Mouse (Mus musculus) limb, embryonic 13.5 days (tissue): Measurements from ENCODE around the gene Gdpd5. TPM values are rescaled to one million over a fixed set of nuclear protein-coding genes. Genes with fewer than 3 reads are reported as not detected.

Experiments
- ATAC-seq: fragments of 200-750 bp; cut with Nextera tagmentation; 2 replicates; pipeline ENCODE4 v1.8.0; 2017; ENCODE audit warnings: low read depth, moderate number of reproducible peaks, moderate TSS enrichment; ENCODE audit not compliant: low FRiP score
- H3K27ac ChIP-seq: fragments of 300-500 bp; sonication (generic); 2 replicates; pipeline ENCODE4 v1.5.1; 2015; ENCODE audit warnings: inconsistent platforms, mild to moderate bottlenecking, moderate library complexity
- H3K27me3 ChIP-seq: fragments of 300-500 bp; sonication (generic); 2 replicates; pipeline ENCODE4 v1.6.1; 2015; ENCODE audit warnings: mild to moderate bottlenecking, inconsistent platforms
- H3K36me3 ChIP-seq: fragments of 300-500 bp; sonication (generic); 2 replicates; pipeline ENCODE4 v1.6.1; 2015; ENCODE audit warnings: inconsistent platforms, mild to moderate bottlenecking, moderate library complexity
- H3K4me1 ChIP-seq: fragments of 300-500 bp; sonication (generic); 2 replicates; pipeline ENCODE4 v1.6.1; 2015; ENCODE audit warnings: inconsistent platforms
- H3K4me2 ChIP-seq: fragments of 300-500 bp; sonication (generic); replicated peaks from 2 replicates; pipeline ENCODE4 v1.6.1; 2015; ENCODE audit warnings: inconsistent platforms, mild to moderate bottlenecking, moderate library complexity
- H3K4me3 ChIP-seq: fragments of 300-500 bp; sonication (generic); 2 replicates; pipeline ENCODE4 v1.5.1; 2015; ENCODE audit warnings: moderate library complexity, mild to moderate bottlenecking, inconsistent platforms
- H3K9ac ChIP-seq: fragments of 300-500 bp; sonication (generic); 2 replicates; pipeline ENCODE4 v1.6.1; 2015; ENCODE audit warnings: mild to moderate bottlenecking, inconsistent platforms
- H3K9me3 ChIP-seq: fragments of 300-500 bp; sonication (generic); 2 replicates; pipeline ENCODE4 v1.6.1; 2016; ENCODE audit warnings: inconsistent platforms
- WGBS: fragments of 180-500 bp; shearing (Covaris S2); methylation state at CpG from one replicate; pipeline ENCODE4 v1.1.7; 2015; 5-methylcytosine and 5-hydroxymethylcytosine counted together
- polyA plus RNA-seq: library from polyadenylated mRNA; unstranded; fragments of >200 nt; fragmentation: Nextera tagmentation; extraction: Ambion mirVana; gene quantifications from 2 replicates; pipeline ENCODE4 v1.2.1, GENCODE M21; 2015

The Gdpd5 gene
- polyA plus RNA-seq, 1 experiment from 2014 or later: 14.5 TPM

DNA sequence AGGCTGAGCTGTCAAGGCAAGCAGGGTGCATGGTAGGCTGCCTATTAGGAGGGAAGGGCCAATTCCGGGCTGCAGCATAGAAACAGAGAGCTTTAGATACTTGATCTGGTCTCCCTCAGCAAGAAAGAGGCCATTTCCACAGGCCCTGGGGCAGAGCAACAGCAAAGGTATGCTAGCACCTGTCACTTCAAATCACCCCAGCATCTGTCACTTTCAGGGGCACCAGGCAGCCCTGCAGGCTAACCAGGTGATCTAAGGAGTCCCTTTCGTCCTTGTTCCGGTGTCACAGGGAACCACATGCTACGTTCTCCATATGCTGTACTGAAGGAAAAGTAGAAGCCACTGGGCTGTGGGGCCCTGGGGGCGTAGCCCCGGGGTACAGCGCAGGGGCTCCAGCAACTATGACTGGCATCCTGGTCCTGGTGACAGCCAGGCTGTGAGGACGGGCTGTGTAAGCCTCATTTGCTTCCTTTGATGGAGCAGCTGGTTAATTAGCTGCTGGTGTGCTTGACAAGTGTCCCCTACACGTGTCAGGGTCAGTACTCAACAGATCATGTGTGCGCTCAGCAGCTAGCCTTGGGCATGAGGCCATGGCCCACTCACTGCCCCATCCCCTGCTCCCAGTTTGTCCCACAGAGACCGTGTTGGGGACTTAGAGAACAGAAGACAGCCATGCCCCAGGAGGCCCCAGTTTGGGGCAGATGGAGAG is 14.8 kb downstream of the Gdpd5 start:
- Histone ChIP-seq H3K4me3 (no peak overlapping the region), H3K27ac (no peak overlapping the region), H3K36me3 (no peaks in the 10 kb centered on the region), H3K4me2 (no peak overlapping the region), H3K27me3 (no peaks in the 10 kb centered on the region), H3K9ac (no peak overlapping the region), H3K9me3 (no peaks in the 10 kb centered on the region), H3K4me1 (peaks cover 35% of the 10 kb centered on the region)
- ATAC-seq: no peak
- 58% methylated on average over 11 of the region's 11 CpGs for WGBS

DNA sequence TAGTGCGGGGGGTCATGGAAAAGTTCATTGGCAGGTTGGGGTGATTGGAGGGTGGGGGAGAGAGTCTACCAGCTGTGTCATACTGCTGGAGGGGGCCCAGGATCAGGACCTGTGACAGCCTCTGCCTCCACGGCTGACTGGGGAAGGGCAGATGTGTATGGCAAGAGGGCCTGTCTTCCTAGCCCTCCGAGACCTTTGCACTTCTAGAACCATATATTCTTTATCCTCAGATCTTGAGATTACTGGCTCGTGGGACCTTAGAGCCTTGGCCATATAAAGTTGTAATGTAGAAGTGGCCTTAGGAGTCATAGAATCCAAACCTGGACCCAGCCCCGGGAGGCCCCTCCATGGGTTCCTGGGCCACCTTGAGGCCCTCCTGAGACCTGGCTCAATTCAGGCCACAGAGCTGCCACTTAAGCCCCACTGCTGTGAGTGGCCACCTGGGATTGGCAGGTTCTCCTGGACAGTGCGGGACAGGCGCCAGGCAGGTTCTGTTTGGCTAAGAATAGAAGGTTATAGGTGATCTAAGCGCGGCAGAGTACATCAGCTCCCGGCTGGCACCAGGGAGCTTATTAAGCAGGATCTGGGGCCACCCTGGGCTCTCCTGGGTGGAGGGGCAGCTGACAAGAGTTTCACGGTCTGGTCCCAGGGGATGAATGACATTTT is 15.9 kb downstream of the Gdpd5 start:
- Histone ChIP-seq H3K4me2 (no peak overlapping the region), H3K27me3 (no peaks in the 10 kb centered on the region), H3K27ac (no peak overlapping the region), H3K4me1 (peaks cover 31% of the 10 kb centered on the region), H3K36me3 (no peaks in the 10 kb centered on the region), H3K9ac (no peak overlapping the region), H3K4me3 (no peak overlapping the region), H3K9me3 (no peaks in the 10 kb centered on the region)
- 76% methylated on average over 11 of the region's 11 CpGs for WGBS
- ATAC-seq: no peak

DNA sequence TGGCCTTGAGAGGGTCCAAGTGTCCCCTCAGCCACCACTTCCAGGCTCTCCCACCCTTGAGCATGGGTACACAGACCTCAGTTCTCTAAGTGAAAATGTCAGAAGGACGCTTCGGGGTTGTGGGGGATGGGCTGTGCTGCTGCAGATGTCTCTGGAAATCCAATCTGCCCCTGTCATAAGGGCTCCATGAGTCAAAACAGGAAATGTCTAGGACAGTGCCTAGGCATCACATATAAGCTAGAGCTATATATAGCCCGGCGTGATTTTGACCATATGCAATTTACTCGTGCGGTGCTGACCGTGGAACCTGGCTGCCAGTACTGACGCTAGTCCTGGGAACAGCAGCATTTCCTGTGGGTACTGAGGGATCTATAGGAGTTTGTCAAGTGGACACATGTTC is 20.2 kb downstream of the Gdpd5 start:
- H3K4me2 ChIP-seq: no peak overlapping the region
- no peak overlapping the region for H3K27ac ChIP-seq
- no peaks in the 10 kb centered on the region for H3K27me3 ChIP-seq
- 0 out of 2 replicates have a peak, but pooled peaks have one; percentile 49 for ATAC-seq
- H3K4me3 ChIP-seq: no peak overlapping the region
- no peak overlapping the region for H3K9ac ChIP-seq
- H3K9me3 ChIP-seq: no peaks in the 10 kb centered on the region
- no peaks in the 10 kb centered on the region for H3K36me3 ChIP-seq
- WGBS: 68% methylated on average over 8 of the region's 8 CpGs
- peaks cover 9% of the 10 kb centered on the region for H3K4me1 ChIP-seq

DNA sequence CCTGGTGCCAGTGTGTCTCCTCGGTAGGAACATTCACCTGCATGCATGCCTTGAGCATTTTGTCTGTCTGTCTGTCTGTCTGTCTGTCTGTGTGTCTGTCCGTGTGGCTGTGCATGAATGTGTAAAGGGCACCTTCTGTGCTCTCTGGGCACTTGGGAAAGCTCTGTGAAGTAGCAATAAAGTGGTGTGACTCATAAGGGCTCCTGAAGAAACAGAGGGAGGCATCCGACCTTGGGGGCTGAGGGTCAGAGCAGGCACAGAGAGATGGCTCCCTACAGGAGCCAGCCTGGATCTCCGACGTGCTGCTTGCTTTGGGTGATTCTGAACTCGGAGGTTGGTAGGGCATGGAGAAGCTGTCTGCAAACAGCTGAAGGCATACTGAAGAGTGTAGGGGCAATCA is 21.3 kb downstream of the Gdpd5 start:
- H3K4me3 ChIP-seq: no peak overlapping the region
- H3K4me1 ChIP-seq: peaks cover 7% of the 10 kb centered on the region
- no peak for ATAC-seq
- no peak overlapping the region for H3K9ac ChIP-seq
- H3K4me2 ChIP-seq: no peak overlapping the region
- H3K9me3 ChIP-seq: no peaks in the 10 kb centered on the region
- 66% methylated on average over 6 of the region's 6 CpGs for WGBS
- no peaks in the 10 kb centered on the region for H3K36me3 ChIP-seq
- H3K27ac ChIP-seq: no peak overlapping the region
- H3K27me3 ChIP-seq: no peaks in the 10 kb centered on the region

DNA sequence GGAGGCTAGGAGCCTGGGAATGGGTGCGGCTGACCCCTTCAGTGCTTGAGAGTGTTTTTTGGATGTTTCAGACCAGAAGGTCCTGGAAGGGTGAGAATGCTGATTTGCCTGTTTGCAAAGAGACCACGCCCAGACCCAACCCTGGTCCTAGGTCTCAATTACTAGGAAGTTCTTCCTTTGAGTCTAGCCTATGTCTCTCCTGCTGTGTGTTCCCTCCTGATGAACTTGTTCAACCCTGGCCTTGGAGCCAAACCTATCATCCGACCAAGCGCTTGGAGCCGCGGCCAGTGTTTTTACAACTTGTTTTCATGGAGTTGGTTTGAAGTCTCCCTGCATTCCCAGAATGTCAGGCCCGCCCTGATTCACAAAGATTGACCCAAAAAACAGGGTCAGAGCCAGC is 22.0 kb downstream of the Gdpd5 start:
- Histone ChIP-seq H3K4me3 (no peak overlapping the region), H3K9me3 (no peaks in the 10 kb centered on the region), H3K27me3 (no peaks in the 10 kb centered on the region), H3K36me3 (no peaks in the 10 kb centered on the region), H3K27ac (no peak overlapping the region), H3K4me2 (no peak overlapping the region), H3K4me1 (peaks cover 7% of the 10 kb centered on the region), H3K9ac (no peak overlapping the region)
- WGBS: 77% methylated on average over 7 of the region's 7 CpGs
- no peak for ATAC-seq

DNA sequence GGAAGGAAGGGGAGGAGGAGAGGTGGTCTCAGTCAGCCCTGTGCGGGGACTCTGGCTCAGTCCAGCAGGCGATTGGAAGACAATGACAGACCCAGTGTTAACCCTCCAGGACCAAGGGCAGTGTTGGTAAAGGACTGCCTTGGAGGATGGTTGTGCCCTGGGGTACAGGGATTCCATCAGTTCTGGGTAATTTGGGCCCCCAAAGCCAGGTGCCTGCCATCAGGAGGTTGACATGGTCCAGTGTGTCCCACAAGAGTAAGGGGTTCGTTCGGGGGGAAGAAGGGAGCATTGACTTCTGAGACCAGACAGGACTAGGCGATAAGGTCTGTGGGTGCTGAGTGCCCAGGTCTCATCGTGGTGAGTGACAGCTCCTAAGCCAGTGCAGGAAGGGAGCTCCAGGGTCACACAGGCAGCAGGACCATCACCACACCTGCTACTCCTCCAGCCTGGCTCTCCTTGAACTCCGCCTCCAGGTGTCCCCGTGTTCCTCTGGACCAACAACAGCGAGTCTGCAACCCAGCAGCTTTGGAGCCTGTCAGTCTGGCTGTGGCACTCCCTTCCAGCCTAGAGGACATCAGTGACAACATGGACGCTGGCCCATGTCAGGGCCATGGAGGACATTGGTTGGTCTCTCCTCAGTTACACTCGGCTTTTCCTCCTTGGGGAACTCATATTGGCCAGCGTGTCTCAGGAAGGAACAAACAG is 23.0 kb downstream of the Gdpd5 start:
- no peaks in the 10 kb centered on the region for H3K36me3 ChIP-seq
- no peak overlapping the region for H3K27ac ChIP-seq
- 73% methylated on average over 12 of the region's 12 CpGs for WGBS
- H3K9ac ChIP-seq: no peak overlapping the region
- H3K4me1 ChIP-seq: peaks cover 7% of the 10 kb centered on the region
- no peak overlapping the region for H3K4me2 ChIP-seq
- no peak for ATAC-seq
- no peaks in the 10 kb centered on the region for H3K9me3 ChIP-seq
- H3K4me3 ChIP-seq: no peak overlapping the region
- H3K27me3 ChIP-seq: no peaks in the 10 kb centered on the region

DNA sequence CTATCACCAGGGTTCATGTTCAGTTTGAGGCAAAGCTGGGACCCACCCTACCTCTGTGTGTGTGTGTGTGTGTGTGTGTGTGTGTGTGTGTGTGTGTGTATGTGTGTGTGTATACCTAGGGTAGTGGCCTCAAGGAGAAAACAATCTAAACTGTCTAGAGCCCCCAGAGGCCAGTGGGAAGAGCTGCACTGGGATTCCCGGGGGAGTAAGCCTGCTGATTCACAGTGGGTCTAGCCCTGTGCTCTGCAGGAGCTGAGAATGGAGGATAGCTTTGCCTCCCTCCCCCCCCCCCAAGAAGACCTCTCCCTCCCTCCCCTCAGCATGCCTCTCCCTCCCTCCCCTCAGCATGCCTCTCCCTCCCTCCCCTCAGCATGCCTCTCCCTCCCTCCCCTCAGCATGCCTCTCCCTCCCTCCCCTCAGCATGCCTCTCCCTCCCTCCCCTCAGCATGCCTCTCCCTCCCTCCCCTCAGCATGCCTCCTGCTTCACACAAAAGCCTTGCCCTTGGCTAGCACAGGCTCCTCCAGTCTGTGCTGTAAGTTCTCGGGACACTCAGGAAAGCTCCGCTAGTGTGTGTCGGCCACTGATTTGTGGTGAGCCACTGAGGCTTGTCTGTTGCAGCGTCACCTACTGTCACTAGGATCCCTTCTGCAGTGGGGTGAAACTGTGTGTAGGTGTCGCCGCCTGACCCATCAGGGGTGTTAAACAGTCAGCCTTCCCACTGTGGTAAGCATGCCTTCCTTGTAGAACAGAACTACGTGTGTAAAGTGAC is 24.4 kb downstream of the Gdpd5 start:
- 23% methylated on average over 8 of the region's 8 CpGs for WGBS
- no peaks in the 10 kb centered on the region for H3K36me3 ChIP-seq
- ATAC-seq: no peak

DNA sequence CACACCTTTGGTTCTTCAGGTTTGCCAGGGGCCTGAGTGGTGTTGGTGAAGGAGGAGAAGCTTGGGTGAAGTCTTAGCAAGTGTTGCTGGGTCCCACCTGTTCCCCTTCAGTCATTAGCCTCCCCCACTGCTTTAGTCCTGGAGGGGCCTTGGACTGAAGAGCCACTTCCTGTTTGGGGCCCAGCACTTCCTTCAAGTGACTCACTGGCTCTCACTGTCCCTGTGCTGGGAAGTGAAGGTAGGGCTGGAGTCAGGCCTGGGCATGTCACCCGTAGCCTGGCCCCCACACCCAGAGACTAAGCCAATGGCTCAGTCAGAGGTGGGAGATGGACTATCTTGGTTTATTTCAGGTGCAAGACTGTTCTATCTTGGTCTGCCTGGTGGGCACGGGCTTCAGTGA is 26.4 kb downstream of the Gdpd5 start:
- Histone ChIP-seq H3K27me3 (no peaks in the 10 kb centered on the region), H3K36me3 (no peaks in the 10 kb centered on the region), H3K4me3 (no peak overlapping the region), H3K9me3 (no peaks in the 10 kb centered on the region), H3K27ac (no peak overlapping the region), H3K9ac (no peak overlapping the region), H3K4me1 (peaks cover 19% of the 10 kb centered on the region), H3K4me2 (no peak overlapping the region)
- no peak for ATAC-seq
- 72% methylated on average over 2 of the region's 2 CpGs for WGBS

More for the DNA sequence above, 24.4 kb downstream of the Gdpd5 start:
- H3K9ac ChIP-seq: no peak overlapping the region
- H3K9me3 ChIP-seq: no peaks in the 10 kb centered on the region
- peaks cover 18% of the 10 kb centered on the region for H3K4me1 ChIP-seq
- H3K27ac ChIP-seq: no peak overlapping the region
- no peak overlapping the region for H3K4me2 ChIP-seq
- no peaks in the 10 kb centered on the region for H3K27me3 ChIP-seq
- H3K4me3 ChIP-seq: no peak overlapping the region

DNA sequence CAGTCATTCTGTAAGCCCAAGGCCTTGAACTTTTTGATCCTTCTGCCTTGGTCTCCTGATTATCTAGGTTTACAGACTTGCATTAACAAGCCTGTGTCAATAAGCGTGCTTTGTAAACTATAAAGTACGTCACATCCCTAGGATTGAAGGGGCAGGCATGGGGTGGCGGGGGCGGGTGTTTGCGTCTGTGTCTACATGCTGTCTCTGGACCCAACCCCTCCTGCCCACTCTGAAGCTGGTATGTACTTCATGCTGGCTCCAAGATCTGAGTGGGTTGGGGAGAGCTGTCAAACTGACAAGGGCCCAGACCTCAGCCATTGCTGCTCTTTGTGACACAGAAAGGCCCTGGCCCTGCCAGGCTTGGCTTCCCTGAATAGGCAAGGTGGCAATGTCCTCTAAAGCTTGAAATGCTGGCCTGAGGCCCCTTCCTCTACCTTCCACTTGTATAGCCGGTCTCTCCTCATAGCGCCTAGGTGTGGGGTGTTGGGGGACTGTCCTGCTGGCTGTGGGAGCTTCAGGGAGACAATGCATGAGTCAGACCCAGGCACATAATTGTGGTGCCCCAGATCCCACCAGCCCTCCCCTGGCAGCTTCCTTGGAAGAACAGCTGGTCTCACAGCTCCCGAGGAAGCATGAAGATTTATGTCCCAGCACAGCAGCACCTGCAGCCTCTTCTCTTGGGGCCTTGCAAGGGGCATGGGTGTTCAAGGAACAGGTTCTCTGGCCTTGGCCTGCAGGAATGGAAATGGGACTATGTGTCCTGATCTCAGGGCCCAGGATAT is 28.4 kb downstream of the Gdpd5 start:
- no peak overlapping the region for H3K27ac ChIP-seq
- no peaks in the 10 kb centered on the region for H3K9me3 ChIP-seq
- no peak overlapping the region for H3K4me3 ChIP-seq
- H3K4me2 ChIP-seq: no peak overlapping the region
- ATAC-seq: no peak
- H3K27me3 ChIP-seq: no peaks in the 10 kb centered on the region
- no peak overlapping the region for H3K9ac ChIP-seq
- WGBS: 59% methylated on average over 8 of the region's 8 CpGs
- peaks cover 19% of the 10 kb centered on the region for H3K4me1 ChIP-seq
- no peaks in the 10 kb centered on the region for H3K36me3 ChIP-seq

DNA sequence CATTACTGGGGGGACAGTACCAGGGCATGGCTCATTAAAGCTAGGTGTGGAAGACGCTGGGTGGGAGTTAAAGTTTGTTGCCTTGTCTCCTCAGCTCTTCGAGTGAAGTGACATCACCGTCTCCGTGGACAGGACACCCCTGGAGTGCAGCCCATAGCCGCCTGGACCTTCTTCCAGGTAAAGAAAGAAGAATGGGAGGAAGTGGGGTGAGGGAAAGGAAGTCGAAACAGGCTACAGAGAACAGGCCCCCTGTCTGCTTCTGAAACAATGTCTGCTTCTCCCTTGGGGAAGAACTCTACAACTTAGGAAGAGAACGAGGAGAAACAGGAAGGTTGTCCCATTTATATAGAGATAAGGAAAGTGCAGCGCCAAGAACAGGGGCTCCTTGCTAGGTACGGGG is 29.1 kb downstream of the Gdpd5 start:
- WGBS: 76% methylated on average over 9 of the region's 9 CpGs
- H3K9ac ChIP-seq: no peak overlapping the region
- H3K27me3 ChIP-seq: no peaks in the 10 kb centered on the region
- no peak overlapping the region for H3K4me2 ChIP-seq
- H3K4me3 ChIP-seq: no peak overlapping the region
- peaks cover 19% of the 10 kb centered on the region for H3K4me1 ChIP-seq
- no peaks in the 10 kb centered on the region for H3K9me3 ChIP-seq
- ATAC-seq: no peak
- H3K36me3 ChIP-seq: no peaks in the 10 kb centered on the region
- H3K27ac ChIP-seq: no peak overlapping the region

DNA sequence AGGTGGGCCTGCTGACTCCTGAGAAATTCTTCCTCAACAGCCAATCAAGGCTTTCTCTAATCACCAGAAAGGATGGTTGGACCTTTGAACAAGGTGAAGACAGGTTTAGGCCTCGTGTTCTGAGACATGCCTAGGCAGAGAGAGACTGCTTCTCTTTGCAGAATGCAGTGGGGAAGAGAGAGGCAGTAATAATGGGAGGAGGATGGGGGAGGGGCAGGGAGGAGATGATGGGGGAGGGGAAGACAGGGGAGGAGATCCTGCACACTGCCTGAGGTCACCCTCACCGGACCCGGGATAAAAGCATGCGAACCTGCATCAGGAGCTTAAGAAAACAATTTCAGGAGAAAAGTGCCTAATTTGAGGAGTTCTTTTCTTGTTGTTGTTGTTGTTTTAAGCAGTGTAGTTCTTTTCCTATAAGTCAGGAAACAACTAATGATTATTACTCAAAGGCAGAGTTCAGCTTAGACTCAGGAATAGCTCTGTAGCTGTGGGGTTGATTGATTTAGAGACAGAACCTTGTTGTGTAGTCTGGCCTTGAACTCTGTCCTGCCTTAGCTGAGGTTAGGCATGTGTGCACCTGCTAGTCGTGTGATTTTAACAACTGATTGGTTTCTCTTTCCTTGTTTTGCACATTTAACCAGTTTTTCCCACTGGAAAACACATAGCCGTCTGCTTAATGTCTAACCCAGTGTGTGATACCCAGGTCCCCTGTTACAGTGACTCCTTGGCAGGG is 30.0 kb downstream of the Gdpd5 start:
- Histone ChIP-seq H3K9ac (no peak overlapping the region), H3K4me2 (no peak overlapping the region), H3K4me3 (no peak overlapping the region), H3K9me3 (no peaks in the 10 kb centered on the region), H3K4me1 (peaks cover 19% of the 10 kb centered on the region), H3K27ac (no peak overlapping the region), H3K36me3 (no peaks in the 10 kb centered on the region), H3K27me3 (no peaks in the 10 kb centered on the region)
- no peak for ATAC-seq
- 53% methylated on average over 6 of the region's 6 CpGs for WGBS
